Mouse (Mus musculus) neural tube, embryonic 14.5 days (tissue): ENCODE measurements around the gene Nup88. TPM values are rescaled to one million over a fixed set of nuclear protein-coding genes. Genes with fewer than 3 reads are reported as not detected.

Source experiments
- ATAC-seq: fragments of 200-750 bp; cut with Nextera tagmentation; 2 replicates; pipeline ENCODE4 v1.8.0; 2017; ENCODE audit warnings: low read depth, mild to moderate bottlenecking, moderate TSS enrichment, moderate library complexity
- H3K27ac ChIP-seq: fragments of 300-500 bp; sonication (generic); 2 replicates; pipeline ENCODE4 v1.5.1; 2014; ENCODE audit warnings: low read depth, mild to moderate bottlenecking, control low read depth, low read length, moderate library complexity, mixed read lengths
- H3K27me3 ChIP-seq: fragments of 300-500 bp; sonication (generic); 2 replicates; pipeline ENCODE4 v1.6.1; 2014; ENCODE audit warnings: low read length; ENCODE audit not compliant: control insufficient read depth, insufficient read depth
- H3K36me3 ChIP-seq: fragments of 300-500 bp; sonication (generic); 2 replicates; pipeline ENCODE4 v1.6.1; 2014; ENCODE audit warnings: low read length, mixed read lengths; ENCODE audit not compliant: control insufficient read depth, insufficient read depth
- H3K4me1 ChIP-seq: fragments of 300-500 bp; sonication (generic); 2 replicates; pipeline ENCODE4 v1.6.1; 2014; ENCODE audit warnings: low read length; ENCODE audit not compliant: control insufficient read depth, insufficient read depth
- H3K4me2 ChIP-seq: fragments of 300-500 bp; sonication (generic); 2 replicates; pipeline ENCODE4 v1.6.1; 2014; ENCODE audit warnings: mild to moderate bottlenecking, low read depth, low read length, control low read depth
- H3K4me3 ChIP-seq: fragments of 300-500 bp; sonication (generic); 2 replicates; pipeline ENCODE4 v1.5.1; 2014; ENCODE audit warnings: low read depth, low read length, control low read depth, mixed read lengths
- H3K9ac ChIP-seq: fragments of 300-500 bp; sonication (generic); replicated peaks from 2 replicates; pipeline ENCODE4 v1.6.1; 2014; ENCODE audit warnings: low read depth, mild to moderate bottlenecking, control low read depth, low read length, mixed read lengths
- H3K9me3 ChIP-seq: fragments of 300-500 bp; sonication (generic); 2 replicates; pipeline ENCODE4 v1.6.1; 2016; ENCODE audit warnings: low read length; ENCODE audit not compliant: control insufficient read depth
- WGBS: fragments of 180-500 bp; shearing (Covaris S2); extraction: QIAGEN DNeasy Blood & Tissue Kit; methylation state at CpG from one replicate; pipeline ENCODE4 v1.1.7; 2014; 5-methylcytosine and 5-hydroxymethylcytosine counted together
- polyA plus RNA-seq: library from polyadenylated mRNA; unstranded; fragments of >200 nt; fragmentation: Nextera tagmentation; extraction: Ambion mirVana; gene quantifications from 2 replicates; pipeline ENCODE4 v1.2.1, GENCODE M21; 2014

Gene Nup88
- 130 and 131 TPM in 2 replicates for polyA plus RNA-seq

DNA sequence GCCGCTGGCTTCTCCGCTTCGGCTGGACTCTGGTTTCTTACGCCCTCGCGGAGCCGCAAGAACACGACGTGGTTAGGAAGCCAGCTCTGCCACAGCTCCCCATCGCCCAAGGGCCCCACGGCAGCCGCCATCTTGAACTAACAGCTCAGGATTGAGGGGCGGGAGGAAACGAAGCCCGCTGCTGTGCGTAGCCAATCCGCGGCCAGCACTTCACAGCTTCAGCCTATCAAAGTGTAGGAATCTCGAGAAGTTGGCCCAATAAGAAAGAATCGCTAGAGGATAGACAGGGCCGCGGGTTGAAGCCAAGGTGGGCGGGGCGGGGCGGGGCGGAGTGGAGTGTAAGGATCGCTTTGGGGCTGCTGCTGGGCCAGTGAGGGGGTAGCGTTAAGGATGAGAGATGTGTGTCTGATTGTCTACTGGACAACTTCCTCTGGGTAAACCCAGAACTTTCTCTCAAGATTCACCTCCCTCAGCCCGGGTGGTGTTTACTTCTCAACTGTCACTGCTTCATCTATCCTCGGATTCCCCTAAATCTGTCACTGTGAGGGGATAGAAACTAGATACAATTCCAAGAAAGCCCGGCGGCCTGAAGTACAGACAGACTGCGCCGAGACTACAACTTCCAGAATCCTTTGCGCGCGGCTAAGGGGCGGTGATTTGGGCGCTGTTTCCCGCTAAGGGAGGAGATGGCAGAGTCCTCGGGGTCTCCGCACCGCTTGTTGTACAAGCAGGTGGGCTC, at the start of gene Nup88, which contains the start of gene Rpain:
Nup88 (minus strand) TSS at position 153 of the 739 bp plus-strand sequence.
Rpain (plus strand) TSS at position 393 of the 739 bp plus-strand sequence.
- H3K4me1 ChIP-seq: peaks cover 15% of the 10 kb centered on the region; the same call in 1 of the 2 replicates
- H3K4me2 ChIP-seq: peak within 1 kb of the TSS; percentile 90
- peak; percentile 98 for ATAC-seq
- peak within 1 kb of the TSS; percentile 88 for H3K9ac ChIP-seq
- no peaks in the 10 kb centered on the region for H3K27me3 ChIP-seq
- H3K4me3 ChIP-seq: peak within 1 kb of the TSS; percentile 89
- under 1% methylated on average over 43 of the region's 43 CpGs for WGBS
- no peaks in the 10 kb centered on the region for H3K9me3 ChIP-seq
- peak within 1 kb of the TSS; percentile 85 for H3K27ac ChIP-seq
- H3K36me3 ChIP-seq: peaks cover 29% of the 10 kb centered on the region

DNA sequence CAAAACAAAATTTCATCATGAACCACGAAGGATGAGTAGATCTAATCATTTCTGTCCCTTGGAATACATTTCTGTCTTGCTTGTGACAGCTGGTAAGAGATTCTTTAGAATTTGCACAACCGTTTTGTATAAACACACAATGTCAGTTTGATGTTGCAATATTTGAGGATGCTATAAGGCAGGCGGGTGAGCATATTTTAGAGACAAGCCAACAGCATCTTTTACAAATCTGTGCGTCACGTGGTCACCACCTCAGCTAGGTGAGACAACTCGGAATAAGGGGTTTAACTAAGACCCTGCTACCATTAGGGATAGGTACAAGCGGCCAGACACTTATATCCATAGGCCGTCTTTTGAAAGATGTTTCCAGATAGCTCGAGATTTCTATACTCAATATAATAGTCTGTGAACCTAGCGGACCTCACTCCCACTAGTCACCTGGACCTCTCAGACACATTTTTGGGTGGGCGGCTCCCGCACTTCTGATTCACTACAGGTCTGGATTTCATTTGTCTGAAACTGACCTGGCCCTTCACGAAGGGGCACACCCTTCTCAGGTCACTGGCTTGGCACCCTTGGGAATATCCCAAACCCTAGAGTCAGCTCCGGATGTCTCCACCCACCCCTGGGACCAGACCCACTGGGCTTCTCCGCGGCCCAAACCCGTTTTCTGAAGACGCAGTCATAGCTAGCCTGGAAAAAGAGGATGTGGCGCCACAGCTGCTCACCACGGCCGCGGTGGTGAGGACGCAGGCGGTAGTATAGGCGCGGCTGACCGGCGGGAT, 48.8 kb upstream of the Nup88 start:
- ATAC-seq: peak; percentile 10; the same call in 1 of the 2 replicates
- 7% methylated on average over 28 of the region's 28 CpGs for WGBS
- H3K4me1 ChIP-seq: peaks cover 26% of the 10 kb centered on the region

DNA sequence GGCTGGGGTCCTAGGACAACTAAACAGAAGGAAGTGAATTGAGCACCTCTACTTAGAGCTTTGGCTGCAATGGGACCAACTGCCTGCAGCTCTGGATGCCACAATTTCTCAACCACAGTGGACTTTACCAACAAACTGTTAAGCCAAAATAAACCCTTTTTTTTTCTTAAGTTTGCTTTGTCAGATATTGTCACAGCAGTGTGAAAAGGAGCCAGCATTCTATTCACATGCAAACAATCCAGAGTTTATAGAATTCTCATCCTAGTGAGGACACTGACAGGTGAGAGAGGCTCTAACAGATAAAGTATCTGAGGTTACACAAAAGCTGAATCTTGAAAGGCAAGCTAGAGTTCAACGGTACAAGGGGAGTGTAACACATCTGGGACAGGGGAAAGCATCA, 47.3 kb upstream of the Nup88 start:
- Histone ChIP-seq H3K27me3 (no peaks in the 10 kb centered on the region), H3K4me3 (no peak overlapping the region), H3K4me2 (no peak overlapping the region), H3K27ac (no peak overlapping the region), H3K36me3 (peaks cover 8% of the 10 kb centered on the region), H3K9me3 (no peaks in the 10 kb centered on the region), H3K9ac (no peak overlapping the region), H3K4me1 (peaks cover 26% of the 10 kb centered on the region)
- ATAC-seq: no peak
- 90% methylated on average over 1 of the region's 1 CpGs for WGBS

More for the DNA sequence above, 48.8 kb upstream of the Nup88 start:
- Histone ChIP-seq H3K27me3 (no peaks in the 10 kb centered on the region), H3K4me3 (peak overlapping the region; percentile 75), H3K9ac (peak overlapping the region; percentile 87), H3K9me3 (no peaks in the 10 kb centered on the region), H3K4me2 (peak overlapping the region; percentile 69), H3K27ac (peak overlapping the region; percentile 82), H3K36me3 (no peaks in the 10 kb centered on the region)

DNA sequence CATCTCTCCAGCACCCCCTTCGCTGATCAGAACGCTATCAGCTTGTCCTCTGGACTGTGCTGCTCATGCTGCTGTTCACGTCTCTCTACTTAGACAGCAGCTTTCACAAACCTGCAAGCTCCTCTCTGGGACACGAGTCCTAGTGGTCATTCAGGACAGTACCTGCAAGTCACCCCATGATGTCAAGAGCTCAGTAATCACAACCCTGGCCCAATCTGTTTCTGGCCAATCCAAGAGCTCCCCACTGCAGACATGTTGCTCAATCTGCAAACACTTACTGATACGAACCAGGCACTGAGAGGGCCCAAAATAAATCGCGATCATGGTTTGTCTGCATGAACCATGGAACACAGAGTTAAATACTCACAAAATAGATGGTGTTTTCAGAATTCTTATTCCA, 43.0 kb upstream of the Nup88 start:
- H3K4me2 ChIP-seq: no peak overlapping the region
- H3K9me3 ChIP-seq: no peaks in the 10 kb centered on the region
- H3K36me3 ChIP-seq: peaks cover 28% of the 10 kb centered on the region
- WGBS: 98% methylated on average over 7 of the region's 7 CpGs
- no peak overlapping the region for H3K27ac ChIP-seq
- H3K4me3 ChIP-seq: no peak overlapping the region
- H3K27me3 ChIP-seq: no peaks in the 10 kb centered on the region
- H3K4me1 ChIP-seq: peaks cover 10% of the 10 kb centered on the region
- H3K9ac ChIP-seq: no peak overlapping the region
- ATAC-seq: no peak

DNA sequence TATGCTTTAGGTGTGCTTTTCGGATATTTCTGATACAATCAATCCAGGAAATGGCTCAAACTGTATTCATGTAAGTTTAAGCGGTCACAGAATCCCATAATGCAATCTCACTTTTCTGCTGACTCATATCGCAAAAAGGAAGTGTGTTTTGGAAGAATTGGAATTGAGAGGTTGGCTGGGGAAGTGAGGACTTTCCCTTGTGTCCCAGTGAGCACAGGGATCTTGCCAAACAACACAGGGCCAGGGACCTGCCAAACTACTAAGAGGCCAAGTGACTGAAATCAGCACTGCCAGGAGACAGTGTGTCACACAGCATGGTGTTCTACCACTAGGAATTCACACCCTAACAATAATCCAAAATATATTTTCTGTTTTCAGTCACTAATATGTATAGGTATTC, 38.5 kb upstream of the Nup88 start:
- ATAC-seq: no peak
- peaks cover 3% of the 10 kb centered on the region; the same call in 1 of the 2 replicates for H3K4me1 ChIP-seq
- peaks cover 28% of the 10 kb centered on the region for H3K36me3 ChIP-seq
- WGBS: 93% methylated on average over 3 of the region's 3 CpGs
- no peak overlapping the region for H3K4me2 ChIP-seq
- no peak overlapping the region for H3K27ac ChIP-seq
- no peaks in the 10 kb centered on the region for H3K27me3 ChIP-seq
- H3K9ac ChIP-seq: no peak overlapping the region
- H3K4me3 ChIP-seq: no peak overlapping the region
- no peaks in the 10 kb centered on the region for H3K9me3 ChIP-seq

DNA sequence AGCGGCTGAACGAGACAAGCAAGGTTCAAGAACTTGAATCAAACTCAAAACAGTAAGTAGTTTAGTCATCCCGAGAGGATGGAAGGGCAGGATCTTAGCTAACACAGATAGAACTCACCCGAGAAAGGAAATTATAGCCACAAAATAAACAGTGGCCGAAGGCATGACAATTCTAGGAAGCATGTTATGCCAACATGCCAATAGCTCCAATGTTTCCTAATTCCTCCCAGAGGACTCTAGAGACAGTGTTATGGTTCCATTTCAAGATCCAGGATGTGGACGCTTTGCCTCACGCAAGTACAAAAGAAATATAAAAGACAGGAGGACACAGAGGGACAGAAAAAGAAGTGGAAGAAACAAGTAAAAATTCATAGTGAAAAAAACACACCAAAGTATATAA, 38.1 kb upstream of the Nup88 start:
- Histone ChIP-seq H3K27me3 (no peaks in the 10 kb centered on the region), H3K27ac (no peak overlapping the region), H3K4me1 (peaks cover 8% of the 10 kb centered on the region; the same call in 1 of the 2 replicates), H3K4me2 (no peak overlapping the region), H3K9ac (no peak overlapping the region), H3K4me3 (no peak overlapping the region), H3K36me3 (peaks cover 28% of the 10 kb centered on the region), H3K9me3 (no peaks in the 10 kb centered on the region)
- ATAC-seq: no peak
- 92% methylated on average over 7 of the region's 7 CpGs for WGBS

DNA sequence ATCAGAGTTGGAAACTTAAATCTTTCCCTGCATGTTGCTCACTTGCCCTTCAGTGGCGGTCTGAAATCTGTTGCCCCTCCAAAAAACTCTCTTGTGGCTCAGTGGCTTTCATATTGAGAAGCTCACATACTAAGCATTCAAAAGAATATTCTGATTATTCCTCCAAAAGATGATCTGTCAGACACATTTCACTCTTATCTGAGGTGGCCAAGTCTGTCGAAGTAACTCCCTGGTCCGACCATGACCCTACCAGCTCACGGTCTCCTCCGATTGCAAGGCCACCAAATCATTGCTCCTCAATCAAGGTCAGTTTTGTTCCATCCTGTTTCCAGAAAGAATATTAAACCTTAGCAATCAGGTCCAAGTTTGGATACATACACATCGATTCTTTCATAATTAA, 37.3 kb upstream of the Nup88 start:
- Histone ChIP-seq H3K4me2 (no peak overlapping the region), H3K27ac (no peak overlapping the region), H3K4me3 (no peak overlapping the region), H3K27me3 (no peaks in the 10 kb centered on the region), H3K9ac (no peak overlapping the region), H3K36me3 (peaks cover 20% of the 10 kb centered on the region), H3K4me1 (peaks cover 12% of the 10 kb centered on the region; the same call in 1 of the 2 replicates), H3K9me3 (no peaks in the 10 kb centered on the region)
- ATAC-seq: no peak
- 98% methylated on average over 6 of the region's 6 CpGs for WGBS

DNA sequence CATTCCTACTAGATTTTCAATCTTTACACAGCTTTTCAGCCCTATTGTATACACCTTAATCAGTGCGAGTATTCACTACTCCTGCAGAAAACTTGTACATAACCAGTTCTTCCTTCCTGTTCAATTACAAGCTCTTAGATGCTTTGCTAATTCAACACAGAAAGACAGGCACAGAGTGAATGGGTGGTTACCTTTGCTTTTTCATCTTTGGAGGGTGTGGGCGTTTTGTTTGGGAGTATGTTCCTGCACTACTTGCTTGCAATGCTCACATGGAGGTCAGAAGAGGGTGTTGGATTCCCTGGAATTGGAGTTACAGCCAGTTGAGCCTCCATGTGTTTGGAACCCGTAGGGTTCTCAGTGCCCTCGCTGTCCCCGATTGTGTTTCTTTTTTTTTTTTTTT, 35.3 kb upstream of the Nup88 start:
- 70% methylated on average over 5 of the region's 5 CpGs for WGBS
- no peak overlapping the region; the same call in 1 of the 2 replicates for H3K27ac ChIP-seq

More for the DNA sequence above, 35.3 kb upstream of the Nup88 start:
- Histone ChIP-seq H3K4me1 (peaks cover 12% of the 10 kb centered on the region; the same call in 1 of the 2 replicates), H3K9me3 (no peaks in the 10 kb centered on the region), H3K4me2 (peak overlapping the region; percentile 41), H3K27me3 (no peaks in the 10 kb centered on the region), H3K9ac (no peak overlapping the region), H3K36me3 (peaks cover 9% of the 10 kb centered on the region), H3K4me3 (peak overlapping the region; percentile 81; the same call in 1 of the 2 replicates)
- ATAC-seq: no peak
